Mouse (Mus musculus) stomach, postnatal 0 days (tissue): ENCODE data around the gene Trrap.

Experiments used
- CTCF ChIP-seq: IDR thresholded peaks from 2 replicates; pipeline ENCODE4 v1.5.1; 2016; ENCODE audit warnings: antibody characterized with exemption, low read depth, mild to moderate bottlenecking, moderate library complexity
- EP300 ChIP-seq: optimal IDR thresholded peaks from 2 replicates; pipeline ENCODE3; 2016; ENCODE audit warnings: antibody characterized with exemption

GRCm38 (mm10) chr5:144766026-144766425 lies 1.5 kb upstream of the Trrap start:
- TF ChIP-seq EP300 (no peak), CTCF (no peak)
